Mouse (Mus musculus): ENCODE measurements at regions not wholly inside any gene's neighbourhood (a gene's known extent, or its start where the extent isn't known, plus 50 kb on each side); places are given as distances from the start of the nearest gene placed in this dataset.

DNA sequence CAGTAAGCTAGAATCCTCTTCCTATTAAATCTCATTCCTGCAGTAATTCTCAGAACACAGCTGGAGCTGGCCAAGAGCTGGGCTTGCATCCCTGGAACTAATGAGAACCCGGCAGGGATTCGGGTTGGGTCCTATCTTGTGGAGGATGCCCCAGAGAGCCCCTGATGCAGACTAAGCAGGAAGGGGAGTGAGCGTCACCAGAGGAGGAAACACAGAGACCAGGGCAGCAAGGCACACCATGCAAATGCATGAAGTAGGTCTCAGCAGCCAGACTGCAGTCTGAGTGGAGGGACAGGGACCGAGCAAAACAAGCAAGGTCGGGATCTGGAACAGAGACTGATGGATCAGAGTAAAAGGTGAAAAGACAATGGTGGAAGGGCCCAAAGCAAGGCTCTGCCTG lies 249.6 kb downstream of the Insig2 start:
- no peak overlapping the region for H3K4me3 ChIP-seq (ENCODE audit: low read depth, low read length)
- no peak for DNase-seq (ENCODE audit: low spot score)
- no peaks in the 10 kb centered on the region for H3K4me1 ChIP-seq (ENCODE audit: insufficient read depth, low read depth, low read length)
- H3K9me3 ChIP-seq (replicated peaks), result peaks cover 74% of the 10 kb centered on the region
- H3K27me3 ChIP-seq (ENCODE audit: insufficient read depth, low read length), result no peaks in the 10 kb centered on the region
- no peak for TF ChIP-seq TAL1 (conservative IDR thresholded peaks at IDR 0.05; ENCODE audit: low read depth, low read length)
- no peak for TF ChIP-seq CTCF (IDR thresholded peaks at IDR 0.05; ENCODE audit: low read depth, low read length)
- no peak for TF ChIP-seq POLR2AphosphoS5 (IDR thresholded peaks at IDR 0.05; ENCODE audit: insufficient replicate concordance, low read depth, low read length)
- no peak for TF ChIP-seq GATA2 (IDR thresholded peaks at IDR 0.05; ENCODE audit: borderline replicate concordance, low read depth, low read length)
- TF ChIP-seq GATA1 (IDR thresholded peaks at IDR 0.05; ENCODE audit: borderline replicate concordance, low read length), result no peak
- H3K36me3 ChIP-seq (replicated peaks), result no peaks in the 10 kb centered on the region
- no peak for ATAC-seq (ENCODE audit: extremely low read depth, insufficient number of reproducible peaks, low FRiP score, poor library complexity, severe bottlenecking)

GRCm38 (mm10) chr1:121085101-121085727 lies 247.2 kb downstream of the Insig2 start:
- H3K4me3 ChIP-seq (ENCODE audit: low read depth, low read length), result no peak overlapping the region
- ATAC-seq (ENCODE audit: extremely low read depth, insufficient number of reproducible peaks, low FRiP score, poor library complexity, severe bottlenecking) (no peak), DNase-seq (ENCODE audit: low spot score) (no peak)
- H3K36me3 ChIP-seq (replicated peaks), result no peaks in the 10 kb centered on the region
- H3K4me1 ChIP-seq (ENCODE audit: insufficient read depth, low read depth, low read length), result no peaks in the 10 kb centered on the region
- H3K9me3 ChIP-seq (replicated peaks), result peaks cover 60% of the 10 kb centered on the region
- no peak for TF ChIP-seq TAL1 (conservative IDR thresholded peaks at IDR 0.05; ENCODE audit: low read depth, low read length)
- no peak for TF ChIP-seq CTCF (IDR thresholded peaks at IDR 0.05; ENCODE audit: low read depth, low read length)
- no peak for TF ChIP-seq POLR2AphosphoS5 (IDR thresholded peaks at IDR 0.05; ENCODE audit: insufficient replicate concordance, low read depth, low read length)
- no peak for TF ChIP-seq GATA2 (IDR thresholded peaks at IDR 0.05; ENCODE audit: borderline replicate concordance, low read depth, low read length)
- TF ChIP-seq GATA1 (IDR thresholded peaks at IDR 0.05; ENCODE audit: borderline replicate concordance, low read length), result no peak
- no peaks in the 10 kb centered on the region for H3K27me3 ChIP-seq (ENCODE audit: insufficient read depth, low read length)

- DNase-seq (ENCODE audit: low spot score) (no peak), ATAC-seq (ENCODE audit: extremely low read depth, insufficient number of reproducible peaks, low FRiP score, poor library complexity, severe bottlenecking) (no peak)
Measured at GRCm38 (mm10) chr1:121087124-121087887, 245.1 kb downstream of the Insig2 start.

DNA sequence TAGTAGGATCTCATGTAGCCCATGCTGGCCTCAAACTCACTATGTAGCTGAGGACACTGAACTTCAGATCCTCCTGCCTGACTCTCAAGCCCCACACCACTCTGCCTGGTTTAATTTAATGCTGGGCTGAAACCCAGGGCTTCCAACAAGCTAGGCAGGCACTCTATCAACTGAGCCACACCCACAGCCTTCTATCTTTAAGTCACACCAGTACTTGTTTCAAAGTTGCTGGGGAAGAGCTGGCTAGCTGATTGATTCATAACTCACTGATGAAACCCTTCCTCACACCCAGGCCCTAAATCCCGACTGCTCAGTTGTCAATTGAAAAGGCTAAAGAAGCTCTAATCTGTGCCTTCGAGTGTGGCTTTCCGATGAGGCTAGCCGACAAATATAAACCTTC lies 241.8 kb downstream of the Insig2 start:
- DNase-seq (ENCODE audit: low spot score) (no peak), ATAC-seq (ENCODE audit: extremely low read depth, insufficient number of reproducible peaks, low FRiP score, poor library complexity, severe bottlenecking) (no peak)
- TF ChIP-seq POLR2AphosphoS5 (IDR thresholded peaks at IDR 0.05; ENCODE audit: insufficient replicate concordance, low read depth, low read length) (no peak), CTCF (IDR thresholded peaks at IDR 0.05; ENCODE audit: low read depth, low read length) (no peak), TAL1 (conservative IDR thresholded peaks at IDR 0.05; ENCODE audit: low read depth, low read length) (no peak)
- Histone ChIP-seq H3K4me1 (ENCODE audit: insufficient read depth, low read depth, low read length) (no peaks in the 10 kb centered on the region), H3K9me3 (replicated peaks) (peaks cover 47% of the 10 kb centered on the region), H3K27me3 (ENCODE audit: insufficient read depth, low read length) (no peaks in the 10 kb centered on the region), H3K36me3 (replicated peaks) (no peaks in the 10 kb centered on the region), H3K4me3 (ENCODE audit: low read depth, low read length) (no peak overlapping the region)

More at GRCm38 (mm10) chr1:121087124-121087887, 245.1 kb downstream of the Insig2 start:
- Histone ChIP-seq H3K4me3 (ENCODE audit: low read depth, low read length) (no peak overlapping the region), H3K4me1 (ENCODE audit: insufficient read depth, low read depth, low read length) (no peaks in the 10 kb centered on the region), H3K9me3 (replicated peaks) (peaks cover 55% of the 10 kb centered on the region), H3K27me3 (ENCODE audit: insufficient read depth, low read length) (no peaks in the 10 kb centered on the region), H3K36me3 (replicated peaks) (no peaks in the 10 kb centered on the region)
- no peak for TF ChIP-seq GATA2 (IDR thresholded peaks at IDR 0.05; ENCODE audit: borderline replicate concordance, low read depth, low read length)
- no peak for TF ChIP-seq GATA1 (IDR thresholded peaks at IDR 0.05; ENCODE audit: borderline replicate concordance, low read length)
- TF ChIP-seq TAL1 (conservative IDR thresholded peaks at IDR 0.05; ENCODE audit: low read depth, low read length), result no peak
- no peak for TF ChIP-seq POLR2AphosphoS5 (IDR thresholded peaks at IDR 0.05; ENCODE audit: insufficient replicate concordance, low read depth, low read length)
- no peak for TF ChIP-seq CTCF (IDR thresholded peaks at IDR 0.05; ENCODE audit: low read depth, low read length)

DNA sequence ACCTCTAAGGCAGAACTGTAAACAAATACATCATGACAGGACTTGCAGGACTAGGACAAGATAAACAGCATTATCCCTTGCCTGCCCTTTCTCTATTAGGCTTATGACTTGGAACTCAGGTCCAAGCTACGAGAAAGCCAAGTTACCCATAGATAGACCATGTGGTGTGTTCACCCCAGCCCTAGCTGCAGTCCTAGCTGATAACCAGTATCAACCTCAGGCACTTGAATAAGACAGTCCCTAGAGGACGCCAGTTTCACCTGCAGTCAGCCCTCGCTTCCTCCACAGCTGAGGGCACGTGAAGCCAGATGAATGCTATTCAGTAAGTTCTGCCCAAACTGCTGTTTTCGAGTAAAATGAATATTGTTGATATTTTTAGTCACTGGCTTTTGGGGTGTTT lies 239.5 kb downstream of the Insig2 start:
- no peak for DNase-seq (ENCODE audit: low spot score)
- H3K4me1 ChIP-seq (ENCODE audit: insufficient read depth, low read depth, low read length), result no peaks in the 10 kb centered on the region

More for the DNA sequence above, 239.5 kb downstream of the Insig2 start:
- ATAC-seq (ENCODE audit: extremely low read depth, insufficient number of reproducible peaks, low FRiP score, poor library complexity, severe bottlenecking), result no peak
- peaks cover 41% of the 10 kb centered on the region for H3K9me3 ChIP-seq (replicated peaks)
- no peak for TF ChIP-seq TAL1 (conservative IDR thresholded peaks at IDR 0.05; ENCODE audit: low read depth, low read length)
- TF ChIP-seq POLR2AphosphoS5 (IDR thresholded peaks at IDR 0.05; ENCODE audit: insufficient replicate concordance, low read depth, low read length), result no peak
- no peak for TF ChIP-seq CTCF (IDR thresholded peaks at IDR 0.05; ENCODE audit: low read depth, low read length)
- TF ChIP-seq GATA2 (IDR thresholded peaks at IDR 0.05; ENCODE audit: borderline replicate concordance, low read depth, low read length), result no peak
- TF ChIP-seq GATA1 (IDR thresholded peaks at IDR 0.05; ENCODE audit: borderline replicate concordance, low read length), result no peak
- H3K36me3 ChIP-seq (replicated peaks), result no peaks in the 10 kb centered on the region
- H3K27me3 ChIP-seq (ENCODE audit: insufficient read depth, low read length), result no peaks in the 10 kb centered on the region
- H3K4me3 ChIP-seq (ENCODE audit: low read depth, low read length), result no peak overlapping the region; the same call in 1 of the 2 replicates

Measured in G1E (cell line).